Mouse (Mus musculus) testis, adult 2 months (tissue): ENCODE measurements around the gene Draxin.

Experiments used
- CTCF ChIP-seq: fragments of 200-500 bp; IDR thresholded peaks from 2 replicates; pipeline ENCODE4 v1.5.1; 2012; ENCODE audit warnings: low read depth, mild to moderate bottlenecking, inconsistent platforms, low read length, moderate library complexity; ENCODE audit not compliant: control insufficient read depth, insufficient read depth, insufficient replicate concordance
- POLR2A ChIP-seq: fragments of 200-500 bp; IDR thresholded peaks from 2 replicates; pipeline ENCODE4 v1.6.1; 2012; ENCODE audit warnings: low read depth, mild to moderate bottlenecking, inconsistent platforms, low read length, moderate library complexity; ENCODE audit not compliant: control insufficient read depth

DNA sequence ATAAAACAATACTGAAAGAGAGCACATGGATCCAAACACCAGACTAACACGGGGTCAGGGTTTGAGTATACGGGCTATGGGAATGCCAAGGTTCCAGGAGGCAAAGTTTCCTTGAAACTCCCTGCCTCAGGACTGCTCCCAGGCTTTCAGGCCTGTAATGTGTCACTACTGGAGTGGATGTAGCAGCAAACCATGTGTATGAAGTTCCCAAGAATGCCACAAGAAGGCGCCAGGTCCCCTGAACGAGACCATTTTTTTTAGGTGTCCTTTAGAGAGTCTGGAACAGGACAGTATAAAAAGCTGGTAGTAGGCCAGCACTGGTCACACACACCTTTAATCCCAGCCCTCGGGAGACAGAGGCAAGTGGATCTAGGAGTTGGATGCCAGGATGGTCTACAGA lies 36.3 kb downstream of the Draxin start:
- TF ChIP-seq POLR2A (no peak), CTCF (no peak)
